Mouse (Mus musculus) layer of hippocampus, postnatal 10 days (tissue): ENCODE data around the gene Bex3. TPM values are rescaled to one million over a fixed set of nuclear protein-coding genes. Genes with fewer than 3 reads are reported as not detected.
A peak's percentile ranks its signal among the peaks of the same experiment; 100 is the strongest.

Experiments
- DNase-seq, 2 experiments: peaks; one replicate each; pipeline ENCODE4 v3.0.0; 2021; ENCODE audit warnings: low spot score in 2 of 2
- long read RNA-seq: library from polyadenylated mRNA; stranded (forward); transcript quantifications from one replicate; pipeline ENCODE4 v2.0.0, GENCODE M21; 2023
- total RNA-seq, 2 experiments: library from RNA; stranded (reverse); gene quantifications; 2 replicates each; pipeline ENCODE4 v1.2.3; 2021

Gene Bex3
- total RNA-seq: 100 to 1,000 TPM; 396 to 461 TPM
- long read RNA-seq, transcript Bex3-204 (3 exons, 933 nt): minor isoform, 24 of 792 reads
- long read RNA-seq, transcript Bex3-201 (3 exons, 930 nt): major isoform, 410 of 792 reads
- long read RNA-seq, transcript Bex3-203 (2 exons, 766 nt): minor isoform, 6 of 792 reads
- long read RNA-seq, transcript Bex3-202 (3 exons, 826 nt): minor isoform, 38 of 792 reads
- long read RNA-seq, partial matches to known transcripts: 313 of 792 reads
- long read RNA-seq, other reads (novel, unspliced or antisense): 1 of 792 reads

- DNase-seq: peak; percentile 20 to 57
Observed at GRCm38 (mm10) chrX:136269743-136270392, at the start of gene Bex3. Gene Bex3 (plus strand): TSS chrX:136270253.

GRCm38 (mm10) chrX:136223714-136224113, 46.3 kb upstream of the Bex3 start:
- no peak for DNase-seq

DNA sequence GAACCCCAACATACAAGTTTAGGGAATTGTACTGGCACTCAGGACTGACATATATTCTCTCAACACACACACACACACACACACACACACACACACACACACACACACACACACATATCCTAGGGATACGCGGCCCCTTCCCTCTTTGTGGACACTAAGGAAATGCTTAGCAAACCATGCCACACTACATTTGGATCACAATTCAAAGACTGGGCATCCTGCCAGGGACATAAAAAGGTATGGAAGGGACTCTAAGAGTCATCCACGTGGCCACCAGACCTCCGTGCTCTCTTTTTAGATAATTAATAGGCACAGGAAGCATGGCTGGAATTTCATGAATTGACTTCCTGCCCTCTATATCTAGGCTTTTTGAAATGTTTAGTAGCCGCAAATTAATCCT, 42.3 kb upstream of the Bex3 start:
- DNase-seq: no peak

DNA sequence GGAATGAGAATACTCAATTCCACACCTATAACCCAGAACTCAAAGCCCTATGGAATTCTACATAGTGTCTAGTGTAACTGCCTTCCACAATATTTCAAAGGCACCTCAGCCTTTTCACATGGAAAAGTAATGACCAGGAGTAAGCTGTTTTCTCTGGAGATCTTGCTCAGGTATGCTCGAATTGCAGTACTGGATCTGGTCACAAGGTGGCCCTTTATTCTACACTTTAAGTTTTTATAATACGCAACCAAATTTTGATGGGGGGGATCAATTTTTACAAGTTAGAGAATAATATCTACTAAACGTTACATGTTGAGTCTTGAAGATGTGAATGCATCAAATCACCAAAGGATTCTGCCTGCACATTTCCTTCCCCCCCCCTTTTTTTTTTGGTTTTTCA, 31.9 kb upstream of the Bex3 start:
- peak; percentile 43 to 55 for DNase-seq

DNA sequence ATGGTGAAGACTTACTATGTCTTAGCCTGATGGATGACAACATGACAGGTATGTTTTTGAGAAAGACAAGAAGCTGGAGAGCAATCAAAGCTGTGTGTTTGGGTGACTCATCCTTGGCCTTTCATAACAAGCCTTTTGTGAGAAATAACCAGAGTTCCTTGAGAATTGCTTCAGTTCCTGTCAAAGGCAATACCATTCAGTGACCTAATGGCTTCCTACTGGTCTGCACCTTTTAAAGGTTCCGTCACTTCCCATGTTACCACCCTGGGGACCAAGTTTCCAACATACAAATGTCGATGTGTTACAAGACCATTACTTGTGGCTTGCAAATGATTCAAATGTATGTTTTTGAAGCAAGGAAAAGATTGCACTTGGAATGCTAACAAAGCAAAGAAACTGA, 26.9 kb upstream of the Bex3 start:
- no peak for DNase-seq

- DNase-seq: peak; percentile 53 to 58
Observed at GRCm38 (mm10) chrX:136244574-136245229, 25.4 kb upstream of the Bex3 start, which contains the start of gene Tceal9. Gene Tceal9 (plus strand): TSS chrX:136245079.

DNA sequence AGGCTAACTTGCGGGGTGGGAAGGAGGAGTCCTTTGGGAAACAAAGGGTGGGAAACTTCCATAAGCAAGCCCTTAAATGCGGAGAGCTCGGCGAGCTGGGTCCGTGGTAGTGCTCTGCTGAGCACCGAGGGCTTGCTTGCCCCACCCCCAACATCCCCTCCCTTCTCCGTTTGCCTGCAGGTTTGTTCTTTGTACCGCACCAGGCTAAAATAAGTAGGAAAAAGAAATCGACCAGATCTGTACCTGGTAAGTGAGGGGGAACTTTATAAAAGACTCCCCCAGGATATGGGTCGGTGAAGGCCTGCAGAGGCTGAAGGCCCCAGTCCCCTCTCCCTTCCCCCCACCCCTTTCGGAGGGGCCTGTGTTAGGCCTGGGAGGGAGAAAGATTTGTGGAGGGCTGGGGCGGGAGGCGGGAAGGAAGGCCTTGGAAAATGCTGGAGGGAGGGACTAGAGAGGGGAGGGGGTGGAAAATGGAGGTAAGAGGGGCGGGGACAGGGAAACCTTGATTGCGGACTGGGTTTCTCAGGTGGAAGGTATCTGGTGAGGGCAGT, 24.5 kb upstream of the Bex3 start:
- DNase-seq: peak in 1 of 2 experiments; percentile 18

DNA sequence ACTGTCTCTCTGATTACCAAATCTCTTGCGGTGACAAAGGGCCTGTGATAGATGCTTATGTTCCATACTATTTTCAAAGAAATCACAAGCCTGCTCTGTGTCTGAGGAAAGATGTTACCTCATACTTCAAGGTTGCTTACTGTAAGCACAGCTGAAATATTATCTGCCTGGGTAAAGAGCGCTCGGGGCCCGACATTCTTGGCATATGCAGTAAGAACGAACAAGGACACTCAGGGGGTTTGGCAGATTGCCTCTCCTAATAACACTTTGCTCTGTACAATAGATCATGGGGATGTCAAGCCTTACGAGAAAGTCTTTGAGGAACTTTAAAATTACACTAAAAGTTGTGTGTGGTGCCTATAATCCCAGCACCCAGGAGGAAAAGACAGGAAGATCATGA, 21.2 kb upstream of the Bex3 start:
- DNase-seq: no peak

GRCm38 (mm10) chrX:136249671-136250070, 20.4 kb upstream of the Bex3 start:
- no peak for DNase-seq

GRCm38 (mm10) chrX:136252023-136252729, 17.9 kb upstream of the Bex3 start:
- DNase-seq: no peak

GRCm38 (mm10) chrX:136267720-136268119, 2.3 kb upstream of the Bex3 start:
- no peak for DNase-seq

DNA sequence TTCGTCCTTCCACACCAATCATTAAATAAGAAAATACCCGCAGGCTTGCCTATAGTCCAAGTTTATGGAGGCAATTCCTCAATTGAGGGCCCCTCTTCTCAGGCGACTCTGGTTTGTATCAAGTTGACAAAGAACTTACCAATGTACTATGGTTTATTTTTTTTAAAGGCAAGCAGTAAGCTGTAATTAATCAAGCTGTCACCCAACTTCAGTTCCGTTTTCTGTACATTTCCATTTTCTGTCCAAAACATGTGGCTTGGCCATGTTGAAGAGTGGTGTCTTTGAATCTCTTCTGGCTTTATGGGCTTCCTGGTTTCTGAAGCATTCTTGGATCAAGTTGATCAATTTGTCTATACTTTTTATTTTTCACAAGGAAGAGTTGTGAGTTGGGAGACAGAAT, 1.9 kb upstream of the Bex3 start:
- DNase-seq: no peak

GRCm38 (mm10) chrX:136270393-136271111, 499 bp downstream of the Bex3 start:
- peak; percentile 8 to 47 for DNase-seq

- no peak for DNase-seq
Observed at GRCm38 (mm10) chrX:136274542-136274941, 4.5 kb downstream of the Bex3 start.

- DNase-seq: no peak
Observed at GRCm38 (mm10) chrX:136275386-136275785, 5.3 kb downstream of the Bex3 start.

DNA sequence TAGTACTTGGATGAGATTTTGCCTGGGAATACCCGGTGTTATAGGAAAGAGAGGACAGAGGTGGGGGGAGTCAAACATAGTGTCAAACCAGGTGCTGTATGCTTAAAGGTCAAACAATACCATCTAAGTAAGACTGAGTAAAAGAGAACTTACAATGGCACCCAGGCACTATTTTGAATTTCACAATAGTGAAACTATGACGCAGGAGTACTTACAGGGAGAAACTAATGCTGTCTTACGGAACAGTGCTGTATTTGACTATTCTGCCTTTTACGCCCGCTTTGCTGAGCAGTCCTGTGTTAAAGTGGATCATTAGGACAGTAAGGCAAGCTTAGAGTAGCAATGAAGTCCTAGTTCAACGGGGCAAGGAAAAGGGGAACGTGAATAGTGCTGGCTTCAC, 7.5 kb downstream of the Bex3 start:
- no peak for DNase-seq

DNA sequence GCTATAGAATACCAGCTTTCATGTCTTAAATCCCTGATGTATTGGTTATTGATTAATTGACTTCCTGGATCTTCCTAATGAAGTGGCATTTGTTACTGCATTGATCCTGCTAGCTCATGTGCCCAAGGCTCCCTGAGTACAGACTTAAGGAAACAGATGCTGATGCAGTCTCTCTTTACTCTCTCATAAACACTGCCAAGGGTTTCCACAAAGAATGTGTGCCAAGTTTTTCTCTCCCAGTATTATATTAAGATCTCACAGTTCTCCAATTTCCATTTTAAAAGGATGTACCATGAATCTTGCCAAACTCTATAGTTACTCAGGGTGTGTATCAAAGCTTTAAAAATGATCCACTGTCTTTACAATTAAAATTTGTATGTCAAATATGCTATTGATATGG, 8.3 kb downstream of the Bex3 start:
- DNase-seq: no peak

DNA sequence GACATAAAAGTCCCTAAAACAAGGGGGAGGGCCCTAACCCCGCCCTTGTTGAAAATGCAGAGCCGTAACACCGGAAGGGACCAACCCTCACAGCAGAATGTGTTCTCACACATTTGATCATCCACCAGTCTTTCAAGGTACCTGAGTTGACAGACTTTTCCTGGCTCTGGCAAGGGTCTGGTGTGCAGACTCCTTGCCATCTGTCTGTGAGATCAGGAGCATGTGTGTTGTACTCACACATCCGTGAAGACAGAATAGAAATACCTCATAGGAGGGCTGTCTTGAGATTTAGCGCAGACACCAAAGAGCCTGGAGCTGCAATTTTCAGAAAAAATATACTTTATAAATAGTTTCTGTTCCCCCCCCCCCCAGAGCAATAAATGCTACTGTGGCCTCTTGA, 9.4 kb downstream of the Bex3 start:
- DNase-seq: no peak

- peak; percentile 5 to 15 for DNase-seq
Observed at GRCm38 (mm10) chrX:136290817-136291281, 20.8 kb downstream of the Bex3 start.

- peak; percentile 38 to 44 for DNase-seq
Observed at GRCm38 (mm10) chrX:136304295-136304694, 34.2 kb downstream of the Bex3 start.

DNA sequence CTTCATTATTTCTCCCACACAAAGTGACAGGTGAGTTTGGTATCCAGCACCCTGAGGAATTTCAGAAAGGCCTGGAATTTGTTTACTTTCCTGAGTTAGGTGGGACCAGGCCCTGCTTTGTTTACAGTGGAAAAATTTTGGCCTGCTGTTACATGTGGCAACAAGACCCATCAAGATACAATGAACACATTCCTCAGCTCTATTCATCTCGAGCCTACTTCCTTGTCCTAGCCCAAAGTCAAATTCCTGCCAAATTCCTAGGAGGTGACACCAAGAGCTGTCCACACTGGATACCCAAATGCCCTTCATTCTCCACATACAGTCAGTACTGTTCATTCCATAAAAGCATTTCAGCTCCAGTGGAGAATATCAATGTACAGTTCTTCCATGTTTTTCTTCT, 36.1 kb downstream of the Bex3 start:
- DNase-seq: no peak
